Mouse (Mus musculus) MEL (cell line): ENCODE data around the gene Lrrc46. TPM values are rescaled to one million over a fixed set of nuclear protein-coding genes. Genes with fewer than 3 reads are reported as not detected.

Experiments used
- DNase-seq: peaks from one replicate; pipeline ENCODE4 v3.0.0; 2011; ENCODE audit warnings: low read depth, low spot score
- H3K27ac ChIP-seq: 2 replicates; pipeline ENCODE4 v1.5.1; 2012; ENCODE audit warnings: low read depth, mild to moderate bottlenecking, control low read depth, low read length, moderate library complexity; ENCODE audit not compliant: control insufficient read depth
- H3K27me3 ChIP-seq, 2 experiments: fragments of 150-350 bp in 1 of 2; sonication (generic) in 1 of 2; 2 replicates each; pipeline ENCODE4 v1.6.1; 2012; ENCODE audit warnings: low read length in 2 of 2, mild to moderate bottlenecking in 2 of 2, improper control_type of control experiment in 1 of 2, moderate library complexity in 1 of 2; ENCODE audit not compliant: insufficient read depth in 2 of 2, control insufficient read depth in 1 of 2
- H3K36me3 ChIP-seq, 2 experiments: 2 replicates each; pipeline ENCODE4 v1.6.1; 2012 to 2014; ENCODE audit warnings: low read length in 2 of 2, improper control_type of control experiment in 1 of 2, inconsistent platforms in 1 of 2, mild to moderate bottlenecking in 1 of 2; ENCODE audit not compliant: insufficient read depth in 2 of 2, control insufficient read depth in 1 of 2
- H3K4me1 ChIP-seq, 2 experiments: fragments of 150-350 bp in 1 of 2; sonication (generic) in 1 of 2; 2 replicates each; pipeline ENCODE4 v1.6.1; 2012; ENCODE audit warnings: low read length in 2 of 2, improper control_type of control experiment in 1 of 2, mild to moderate bottlenecking in 1 of 2; ENCODE audit not compliant: insufficient read depth in 2 of 2, control insufficient read depth in 1 of 2
- H3K4me3 ChIP-seq, 2 experiments: fragments of 150-350 bp in 1 of 2; sonication (generic) in 1 of 2; 2 replicates each; pipeline ENCODE4 v1.5.1; 2012; ENCODE audit warnings: low read depth in 2 of 2, low read length in 2 of 2, mild to moderate bottlenecking in 2 of 2, moderate library complexity in 2 of 2, control low read depth in 1 of 2, improper control_type of control experiment in 1 of 2; ENCODE audit not compliant: control insufficient read depth in 1 of 2, insufficient read depth in 1 of 2
- H3K79me2 ChIP-seq: 2 replicates; pipeline ENCODE4 v1.6.1; 2012; ENCODE audit warnings: mild to moderate bottlenecking, low read length, moderate library complexity; ENCODE audit not compliant: control insufficient read depth, poor library complexity, insufficient read depth
- H3K9ac ChIP-seq: 2 replicates; pipeline ENCODE4 v1.6.1; 2012; ENCODE audit warnings: low read depth, mild to moderate bottlenecking, control low read depth, low read length, moderate library complexity; ENCODE audit not compliant: control insufficient read depth, poor library complexity, severe bottlenecking
- H3K9me3 ChIP-seq: fragments of 150-350 bp; sonication (generic); replicated peaks from 2 replicates; pipeline ENCODE4 v1.6.1; 2012; ENCODE audit warnings: mild to moderate bottlenecking, low read length, improper control_type of control experiment, moderate library complexity; ENCODE audit not compliant: insufficient read depth
- CHD1 ChIP-seq: IDR thresholded peaks from 2 replicates; pipeline ENCODE4 v1.6.1; 2012; ENCODE audit warnings: low read depth, mild to moderate bottlenecking, inconsistent platforms, low read length, improper control_type of control experiment
- ELF1 ChIP-seq: IDR thresholded peaks from 2 replicates; pipeline ENCODE4 v1.6.1; 2014; ENCODE audit warnings: low read depth, mild to moderate bottlenecking, inconsistent platforms, low read length, improper control_type of control experiment, moderate library complexity
- ETS1 ChIP-seq: IDR thresholded peaks from 2 replicates; pipeline ENCODE4 v1.6.1; 2012; ENCODE audit warnings: low read depth, mild to moderate bottlenecking, inconsistent platforms, low read length, improper control_type of control experiment, moderate library complexity
- GATA1 ChIP-seq: IDR thresholded peaks from 2 replicates; pipeline ENCODE4 v1.6.1; 2011; ENCODE audit warnings: low read depth, low read length, improper control_type of control experiment
- KAT2A ChIP-seq: conservative IDR thresholded peaks from 2 replicates; pipeline ENCODE4 v1.6.1; 2012; ENCODE audit warnings: low read depth, low read length, improper control_type of control experiment, inconsistent platforms
- MAX ChIP-seq: IDR thresholded peaks from 2 replicates; pipeline ENCODE4 v1.6.1; 2011; ENCODE audit warnings: low read length, improper control_type of control experiment
- MEF2A ChIP-seq: IDR thresholded peaks from 2 replicates; pipeline ENCODE4 v1.6.1; 2014; ENCODE audit warnings: low read depth, mild to moderate bottlenecking, inconsistent platforms, low read length, improper control_type of control experiment; ENCODE audit not compliant: poor library complexity, insufficient replicate concordance, severe bottlenecking; ENCODE audit errors: extremely low read depth
- MYC ChIP-seq: IDR thresholded peaks from 2 replicates; pipeline ENCODE4 v1.6.1; 2011; ENCODE audit warnings: low read depth, mild to moderate bottlenecking, low read length, improper control_type of control experiment, moderate library complexity
- POLR2A ChIP-seq, 2 experiments: IDR thresholded peaks; 2 replicates each; pipeline ENCODE4 v1.6.1; 2011 to 2012; ENCODE audit warnings: low read length in 2 of 2, mild to moderate bottlenecking in 2 of 2, control low read depth in 1 of 2, improper control_type of control experiment in 1 of 2, low read depth in 1 of 2, moderate library complexity in 1 of 2; ENCODE audit not compliant: control insufficient read depth in 1 of 2, insufficient read depth in 1 of 2, poor library complexity in 1 of 2
- POLR2AphosphoS5 ChIP-seq: IDR thresholded peaks from 2 replicates; pipeline ENCODE4 v1.6.1; 2012; ENCODE audit warnings: low read depth, borderline replicate concordance, mild to moderate bottlenecking, inconsistent platforms, low read length, moderate library complexity, mixed read lengths
- RCOR1 ChIP-seq: IDR thresholded peaks from 2 replicates; pipeline ENCODE4 v1.6.1; 2012; ENCODE audit warnings: low read depth, mild to moderate bottlenecking, inconsistent platforms, low read length, improper control_type of control experiment
- SIN3A ChIP-seq: IDR thresholded peaks from 2 replicates; pipeline ENCODE4 v1.6.1; 2012; ENCODE audit warnings: low read length, improper control_type of control experiment, inconsistent platforms
- SMC3 ChIP-seq: IDR thresholded peaks from 2 replicates; pipeline ENCODE4 v1.6.1; 2011; ENCODE audit warnings: low read depth, low read length, improper control_type of control experiment
- TBP ChIP-seq: IDR thresholded peaks from 2 replicates; pipeline ENCODE4 v1.8.0; 2011; ENCODE audit warnings: low read depth, low read length, improper control_type of control experiment
- UBTF ChIP-seq: IDR thresholded peaks from 2 replicates; pipeline ENCODE4 v1.6.1; 2012; ENCODE audit warnings: low read depth, mild to moderate bottlenecking, inconsistent platforms, low read length, improper control_type of control experiment, moderate library complexity, borderline replicate concordance; ENCODE audit not compliant: insufficient read depth
- ZNF384 ChIP-seq: IDR thresholded peaks from 2 replicates; pipeline ENCODE4 v1.6.1; 2012; ENCODE audit warnings: low read depth, mild to moderate bottlenecking, inconsistent platforms, low read length, improper control_type of control experiment
- polyA plus RNA-seq, 2 experiments: library from polyadenylated mRNA; stranded (reverse) in 1 of 2; unstranded in 1 of 2; fragments of >175 nt in 1 of 2; fragments of >200 nt in 1 of 2; gene quantifications; 2 replicates each; pipeline versions ENCODE4 v1.2.1 to v1.2.4; 2012; ENCODE audit warnings: low replicate concordance in 2 of 2, low read depth in 1 of 2; ENCODE audit not compliant: insufficient read length in 2 of 2, insufficient read depth in 1 of 2, missing spikeins in 1 of 2
- total RNA-seq: library from RNA; depleted of rRNA; stranded (reverse); fragments of 300-350 nt; gene quantifications from 2 replicates; pipeline ENCODE4 v1.2.3, GENCODE M21; 2012

Lrrc46 gene
- total and polyA plus RNA-seq, 3 experiments: 0.19 to 0.75 TPM; not detected in 1

GRCm38 (mm10) chr11:97003170-97003569 is 38.0 kb downstream of the Lrrc46 start:
- no peak for DNase-seq
- Histone ChIP-seq H3K27me3 (peaks cover 0 to 19% of the 10 kb centered on the region in 2 experiments), H3K9ac (no peak overlapping the region), H3K27ac (no peak overlapping the region), H3K36me3 (peaks cover 0 to 12% of the 10 kb centered on the region in 2 experiments; a peak in 2 of 4 replicates), H3K79me2 (no peaks in the 10 kb centered on the region), H3K4me3 (no peak overlapping the region), H3K9me3 (no peaks in the 10 kb centered on the region), H3K4me1 (peaks cover 9 to 19% of the 10 kb centered on the region in 2 experiments)
- no peak for TF ChIP-seq MEF2A

- peaks cover 0 to 10% of the 10 kb centered on the region in 2 experiments; a peak in 2 of 4 replicates for H3K36me3 ChIP-seq
- no peak overlapping the region for H3K9ac ChIP-seq
- TF ChIP-seq GATA1 (no peak), TBP (no peak), MYC (no peak), UBTF (no peak), SMC3 (no peak), SIN3A (no peak), CHD1 (no peak), RCOR1 (no peak), POLR2AphosphoS5 (no peak), POLR2A (IDR thresholded peaks at IDR 0.05; ENCODE audit: control insufficient read depth in 1 of 2, insufficient read depth in 1 of 2, low read depth in 1 of 2, low read length in 2 of 2, poor library complexity in 1 of 2) (no peak), MAX (no peak), ZNF384 (no peak), ETS1 (no peak), ELF1 (no peak), KAT2A (no peak)
- TF ChIP-seq, all 39 proteins: peak for 0
- H3K27me3 ChIP-seq: peaks cover 2 to 21% of the 10 kb centered on the region in 2 experiments
- H3K4me1 ChIP-seq: peaks cover 0 to 16% of the 10 kb centered on the region in 2 experiments
- no peaks in the 10 kb centered on the region for H3K79me2 ChIP-seq
- no peaks in the 10 kb centered on the region for H3K9me3 ChIP-seq
- DNase-seq: no peak
- no peak overlapping the region for H3K4me3 ChIP-seq
- H3K27ac ChIP-seq: no peak overlapping the region
Measured at GRCm38 (mm10) chr11:96997380-96997956, 43.7 kb downstream of the Lrrc46 start.
